Mouse (Mus musculus) limb, embryonic 15.5 days (tissue): ENCODE data around the gene Odc1. TPM values are rescaled to one million over a fixed set of nuclear protein-coding genes. Genes with fewer than 3 reads are reported as not detected.
A peak's percentile ranks its signal among the peaks of the same experiment; 100 is the strongest.
"Not testable (repeated sequence)": the region's sequence is repeated elsewhere in the genome, so short reads cannot be mapped to it uniquely, and the experiment has no call there.

ENCODE experiments used
- ATAC-seq: fragments of 200-750 bp; cut with Nextera tagmentation; 2 replicates; pipeline ENCODE4 v1.8.0; 2017; ENCODE audit warnings: low read depth, moderate TSS enrichment; ENCODE audit not compliant: insufficient number of reproducible peaks, low FRiP score, low TSS enrichment
- H3K27ac ChIP-seq: fragments of 300-500 bp; sonication (generic); 2 replicates; pipeline ENCODE4 v1.5.1; 2015; ENCODE audit warnings: moderate library complexity, mild to moderate bottlenecking, inconsistent platforms
- H3K27me3 ChIP-seq: fragments of 300-500 bp; sonication (generic); 2 replicates; pipeline ENCODE4 v1.6.1; 2015; ENCODE audit warnings: inconsistent platforms
- H3K36me3 ChIP-seq: fragments of 300-500 bp; sonication (generic); 2 replicates; pipeline ENCODE4 v1.6.1; 2015; ENCODE audit warnings: inconsistent platforms
- H3K4me1 ChIP-seq: fragments of 300-500 bp; sonication (generic); 2 replicates; pipeline ENCODE4 v1.6.1; 2015; ENCODE audit warnings: inconsistent platforms
- H3K4me2 ChIP-seq: fragments of 300-500 bp; sonication (generic); 2 replicates; pipeline ENCODE4 v1.6.1; 2015; ENCODE audit warnings: mild to moderate bottlenecking, inconsistent platforms
- H3K4me3 ChIP-seq: fragments of 300-500 bp; sonication (generic); 2 replicates; pipeline ENCODE4 v1.5.1; 2015; ENCODE audit warnings: mild to moderate bottlenecking, inconsistent platforms
- H3K9ac ChIP-seq: fragments of 300-500 bp; sonication (generic); 2 replicates; pipeline ENCODE4 v1.6.1; 2015; ENCODE audit warnings: inconsistent platforms
- H3K9me3 ChIP-seq: fragments of 300-500 bp; sonication (generic); 2 replicates; pipeline ENCODE4 v1.6.1; 2016; ENCODE audit warnings: inconsistent platforms
- WGBS: fragments of 180-500 bp; shearing (Covaris S2); methylation state at CpG from one replicate; pipeline ENCODE4 v1.1.7; 2015; 5-methylcytosine and 5-hydroxymethylcytosine counted together
- polyA plus RNA-seq: library from polyadenylated mRNA; unstranded; fragments of >200 nt; fragmentation: Nextera tagmentation; extraction: Ambion mirVana; gene quantifications from 2 replicates; pipeline ENCODE4 v1.2.1, GENCODE M21; 2015

Odc1 gene
- polyA plus RNA-seq, 1 experiment from 2014 or later: 148 TPM

- no peak overlapping the region for H3K4me2 ChIP-seq
- no peaks in the 10 kb centered on the region for H3K4me1 ChIP-seq
- no peak overlapping the region for H3K9ac ChIP-seq
- H3K4me3 ChIP-seq: no peak overlapping the region
- H3K27ac ChIP-seq: no peak overlapping the region
- no peak for ATAC-seq
- WGBS: 70% methylated on average over 4 of the region's 4 CpGs
- H3K9me3 ChIP-seq: no peaks in the 10 kb centered on the region
- no peaks in the 10 kb centered on the region for H3K36me3 ChIP-seq
- no peaks in the 10 kb centered on the region for H3K27me3 ChIP-seq
Measured at GRCm38 (mm10) chr12:17530825-17531224, 13.8 kb upstream of the Odc1 start.

- Histone ChIP-seq H3K4me3 (no peak overlapping the region), H3K9me3 (no peaks in the 10 kb centered on the region), H3K27me3 (no peaks in the 10 kb centered on the region), H3K9ac (no peak overlapping the region), H3K4me1 (no peaks in the 10 kb centered on the region), H3K4me2 (no peak overlapping the region), H3K36me3 (no peaks in the 10 kb centered on the region), H3K27ac (no peak overlapping the region)
- ATAC-seq: no peak
- 89% methylated on average over 3 of the region's 3 CpGs for WGBS
Measured at GRCm38 (mm10) chr12:17536222-17536621, 8.4 kb upstream of the Odc1 start.

- Histone ChIP-seq H3K4me2 (no peak overlapping the region), H3K27me3 (no peaks in the 10 kb centered on the region), H3K4me3 (no peak overlapping the region), H3K4me1 (no peaks in the 10 kb centered on the region), H3K36me3 (no peaks in the 10 kb centered on the region), H3K9ac (no peak overlapping the region), H3K27ac (no peak overlapping the region), H3K9me3 (no peaks in the 10 kb centered on the region)
- WGBS: 86% methylated on average over 3 of the region's 3 CpGs
- ATAC-seq: no peak
Measured at GRCm38 (mm10) chr12:17537147-17537546, 7.4 kb upstream of the Odc1 start.

GRCm38 (mm10) chr12:17538087-17538486, 6.5 kb upstream of the Odc1 start:
- Histone ChIP-seq H3K4me2 (no peak overlapping the region), H3K4me1 (no peaks in the 10 kb centered on the region), H3K9me3 (no peaks in the 10 kb centered on the region), H3K4me3 (no peak overlapping the region), H3K9ac (no peak overlapping the region), H3K27ac (no peak overlapping the region), H3K27me3 (no peaks in the 10 kb centered on the region), H3K36me3 (no peaks in the 10 kb centered on the region)
- ATAC-seq: no peak
- 81% methylated on average over 3 of the region's 3 CpGs for WGBS

DNA sequence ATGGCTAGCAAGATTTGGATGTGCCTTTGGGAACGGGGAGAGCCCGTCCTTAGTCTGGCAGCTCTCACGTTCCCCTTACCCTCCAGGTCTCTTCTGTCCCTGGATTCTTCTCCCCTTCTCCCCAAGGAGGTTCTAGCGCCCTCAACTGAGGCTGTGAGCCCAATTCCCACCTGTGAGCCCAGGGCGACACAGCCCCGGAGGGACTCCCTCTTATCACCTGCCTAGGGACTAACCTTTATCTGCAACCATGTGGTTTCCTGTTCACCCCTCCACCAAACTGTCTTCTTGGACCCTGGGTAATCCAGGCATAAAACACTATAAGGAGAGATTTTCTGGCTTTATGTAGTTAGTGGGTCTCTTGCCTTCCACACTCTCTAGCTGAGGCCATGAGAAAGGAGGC, 5.6 kb upstream of the Odc1 start:
- Histone ChIP-seq H3K27me3 (no peaks in the 10 kb centered on the region), H3K9me3 (no peaks in the 10 kb centered on the region), H3K9ac (no peak overlapping the region), H3K4me2 (no peak overlapping the region), H3K4me3 (no peak overlapping the region), H3K27ac (no peak overlapping the region), H3K4me1 (0 out of 2 replicates have a peak, but pooled peaks cover 1% of the 10 kb centered on the region), H3K36me3 (no peaks in the 10 kb centered on the region)
- no peak for ATAC-seq
- WGBS: 67% methylated on average over 6 of the region's 6 CpGs

DNA sequence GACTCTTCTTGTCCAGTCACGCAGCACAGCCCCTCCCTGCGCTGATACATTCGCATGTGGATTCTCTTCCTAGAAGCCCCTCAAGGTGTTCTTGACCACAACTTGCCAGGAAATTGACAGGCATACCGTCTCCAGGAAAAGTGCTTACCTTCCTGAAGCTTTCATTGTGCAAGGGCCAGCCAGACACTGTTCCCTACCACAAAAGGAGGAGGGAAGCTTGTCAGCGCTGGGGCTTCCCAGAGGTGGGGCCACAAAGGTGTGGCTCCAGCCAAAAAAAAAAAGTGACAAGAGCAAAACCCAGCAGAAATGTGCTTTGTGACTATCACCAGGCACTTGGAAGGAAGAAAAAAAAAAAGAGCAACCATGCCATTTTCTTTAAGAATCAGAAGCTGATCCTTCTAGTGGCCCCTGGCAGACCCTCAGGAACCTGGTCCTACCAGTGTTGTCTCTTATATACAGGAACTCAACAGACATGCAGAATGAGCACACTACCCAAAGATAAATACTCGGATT, 4.5 kb upstream of the Odc1 start:
- Histone ChIP-seq H3K27me3 (no peaks in the 10 kb centered on the region), H3K4me1 (0 out of 2 replicates have a peak, but pooled peaks cover 3% of the 10 kb centered on the region), H3K9me3 (no peaks in the 10 kb centered on the region), H3K27ac (no peak overlapping the region), H3K4me3 (no peak overlapping the region), H3K4me2 (no peak overlapping the region), H3K36me3 (no peaks in the 10 kb centered on the region), H3K9ac (no peak overlapping the region)
- 74% methylated on average over 6 of the region's 6 CpGs for WGBS
- no peak for ATAC-seq

- Histone ChIP-seq H3K4me1 (peaks cover 8% of the 10 kb centered on the region), H3K27ac (peak overlapping the region; percentile 87), H3K4me2 (peak overlapping the region; percentile 79), H3K4me3 (peak overlapping the region; percentile 91), H3K36me3 (peaks cover 33% of the 10 kb centered on the region), H3K9ac (peak overlapping the region; percentile 78), H3K9me3 (no peaks in the 10 kb centered on the region), H3K27me3 (no peaks in the 10 kb centered on the region)
- peak; percentile 17 for ATAC-seq
- 0% methylated on average over 36 of the region's 40 CpGs for WGBS
Measured at GRCm38 (mm10) chr12:17545107-17545571, 545 bp downstream of the Odc1 start.

DNA sequence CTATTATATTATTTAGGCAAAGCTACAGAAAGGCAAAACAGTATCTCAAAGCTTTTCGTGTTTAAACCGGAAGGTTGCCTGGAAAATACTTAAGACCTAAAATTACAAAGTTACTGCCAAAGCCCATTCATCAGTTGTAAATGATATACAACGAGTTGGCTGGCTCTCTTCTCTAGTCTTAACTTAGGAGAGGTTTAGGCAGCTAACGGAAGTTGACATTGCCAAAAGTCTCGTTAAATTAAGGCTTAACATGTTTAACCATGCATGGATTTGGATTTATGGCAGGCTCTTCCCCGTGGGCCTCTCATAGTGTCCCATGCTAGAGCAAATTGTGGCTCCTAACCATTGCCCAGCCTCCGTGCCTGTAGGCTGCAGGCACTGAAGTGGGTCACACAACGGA, 1.3 kb downstream of the Odc1 start:
- no peak overlapping the region for H3K9ac ChIP-seq
- no peak overlapping the region for H3K27ac ChIP-seq
- WGBS: 2% methylated on average over 8 of the region's 8 CpGs
- no peaks in the 10 kb centered on the region for H3K9me3 ChIP-seq
- peaks cover 33% of the 10 kb centered on the region for H3K36me3 ChIP-seq
- H3K4me2 ChIP-seq: peak overlapping the region; percentile 79
- ATAC-seq: no peak
- no peaks in the 10 kb centered on the region for H3K27me3 ChIP-seq
- H3K4me3 ChIP-seq: peak overlapping the region; percentile 91
- peaks cover 8% of the 10 kb centered on the region for H3K4me1 ChIP-seq

GRCm38 (mm10) chr12:17547552-17547951, 3.0 kb downstream of the Odc1 start:
- not testable (repeated sequence) for H3K9ac ChIP-seq, ATAC-seq, H3K4me3 ChIP-seq, H3K27ac ChIP-seq, H3K4me2 ChIP-seq, H3K9me3 ChIP-seq, H3K27me3 ChIP-seq, H3K4me1 ChIP-seq
- whole genome bisulfite sequencing: 96% methylated on average over 9 of the region's 9 CpGs
- H3K36me3 ChIP-seq: peaks cover 41% of the 10 kb centered on the region

DNA sequence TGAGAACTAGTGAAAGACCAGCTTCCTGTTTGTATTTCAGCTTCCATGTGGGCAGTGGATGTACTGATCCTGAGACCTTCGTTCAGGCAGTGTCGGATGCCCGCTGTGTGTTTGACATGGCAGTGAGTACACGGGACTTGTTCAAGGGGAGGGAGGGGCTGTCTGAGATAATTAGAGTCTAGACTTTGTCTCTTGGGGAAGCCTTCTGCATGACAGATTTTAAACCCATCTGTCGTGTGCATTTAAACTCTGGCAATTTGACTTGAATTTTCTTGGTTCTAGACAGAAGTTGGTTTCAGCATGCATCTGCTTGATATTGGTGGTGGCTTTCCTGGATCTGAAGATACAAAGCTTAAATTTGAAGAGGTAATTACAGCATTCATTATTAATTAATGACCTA, 3.9 kb downstream of the Odc1 start:
- no peak overlapping the region for H3K4me2 ChIP-seq
- no peak overlapping the region for H3K4me3 ChIP-seq
- H3K27me3 ChIP-seq: no peaks in the 10 kb centered on the region
- 80% methylated on average over 5 of the region's 5 CpGs for WGBS
- H3K4me1 ChIP-seq: peaks cover 8% of the 10 kb centered on the region
- no peak overlapping the region for H3K27ac ChIP-seq
- no peak for ATAC-seq
- H3K9me3 ChIP-seq: no peaks in the 10 kb centered on the region
- no peak overlapping the region for H3K9ac ChIP-seq
- peaks cover 41% of the 10 kb centered on the region for H3K36me3 ChIP-seq

GRCm38 (mm10) chr12:17549421-17549820, 4.8 kb downstream of the Odc1 start:
- ATAC-seq, H3K4me3 ChIP-seq, H3K4me2 ChIP-seq, H3K27me3 ChIP-seq, H3K27ac ChIP-seq, H3K9ac ChIP-seq, H3K9me3 ChIP-seq: not testable (repeated sequence)
- Histone ChIP-seq H3K4me1 (peaks cover 13% of the 10 kb centered on the region), H3K36me3 (peaks cover 41% of the 10 kb centered on the region)
- 85% methylated on average over 5 of the region's 5 CpGs for WGBS

- Histone ChIP-seq H3K4me1 (peaks cover 9% of the 10 kb centered on the region; the same call in 1 of the 2 replicates), H3K9ac (no peak overlapping the region), H3K4me3 (no peak overlapping the region), H3K9me3 (no peaks in the 10 kb centered on the region), H3K4me2 (no peak overlapping the region), H3K27me3 (no peaks in the 10 kb centered on the region), H3K27ac (no peak overlapping the region), H3K36me3 (peaks cover 41% of the 10 kb centered on the region)
- no peak for ATAC-seq
- WGBS: 59% methylated on average over 3 of the region's 3 CpGs
Measured at GRCm38 (mm10) chr12:17551208-17551995, 6.8 kb downstream of the Odc1 start.
